Mouse (Mus musculus): ENCODE data around the gene Cc2d1a.

Cc2d1a gene

GRCm38 (mm10) chr8:84184085-84185043 lies 36.6 kb upstream of the Cc2d1a start:
- no peak for DNase-seq (ENCODE audit: low read depth, low spot score)
- Histone ChIP-seq H3K36me3 (ENCODE audit: control insufficient read depth, insufficient read depth, low read length, poor library complexity, severe bottlenecking) (no peaks in the 10 kb centered on the region), H3K27me3 (ENCODE audit: control insufficient read depth, insufficient read depth, low read length, poor library complexity, severe bottlenecking) (no peaks in the 10 kb centered on the region)

DNA sequence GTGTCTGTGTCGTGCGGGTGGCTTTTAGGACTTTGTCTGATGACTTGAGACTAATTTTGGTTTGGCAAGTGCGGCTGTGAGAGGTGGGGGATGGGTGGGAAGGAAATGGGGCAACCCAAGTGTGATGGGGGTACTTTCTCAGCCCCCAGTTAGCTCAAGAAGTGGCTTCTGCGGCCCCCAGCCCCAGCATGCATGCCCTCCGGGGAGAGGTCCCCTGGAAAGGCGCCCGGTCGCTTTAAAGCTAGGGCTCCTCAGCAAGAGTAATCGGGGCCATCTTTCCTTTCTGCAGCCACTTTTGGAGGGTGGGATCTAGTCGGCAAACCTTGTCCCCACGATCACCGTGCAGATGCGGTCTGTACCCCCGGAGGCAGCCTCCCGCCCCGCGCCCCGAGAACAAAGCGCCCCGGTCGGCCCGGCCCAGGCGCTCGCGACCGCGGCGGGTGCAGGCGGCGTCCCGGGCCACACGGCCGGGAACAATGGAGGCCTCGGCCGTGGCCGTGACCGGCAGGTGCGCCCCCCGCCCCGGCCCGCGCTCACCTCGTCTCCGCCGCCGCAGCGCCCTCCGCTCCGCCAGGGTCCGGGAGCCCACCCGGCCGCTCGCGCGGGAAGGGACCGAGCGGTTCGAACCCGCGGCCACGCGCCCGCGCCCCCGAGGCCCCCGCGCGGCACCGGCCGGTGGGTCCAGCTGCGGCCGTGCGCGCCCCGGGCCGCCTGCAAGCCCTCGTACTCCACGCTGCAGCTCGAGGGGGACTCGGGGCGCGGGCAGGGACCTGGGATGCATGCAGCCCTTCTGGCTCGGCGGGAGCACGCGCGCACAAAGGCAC lies 35.7 kb upstream of the Cc2d1a start:
- no peak for DNase-seq (ENCODE audit: low read depth, low spot score)

GRCm38 (mm10) chr8:84182833-84183232 lies 35.1 kb upstream of the Cc2d1a start:
- Histone ChIP-seq H3K36me3 (ENCODE audit: control insufficient read depth, insufficient read depth, low read length, poor library complexity, severe bottlenecking) (no peaks in the 10 kb centered on the region), H3K27me3 (ENCODE audit: control insufficient read depth, insufficient read depth, low read length, poor library complexity, severe bottlenecking) (no peaks in the 10 kb centered on the region)
- no peak for DNase-seq (ENCODE audit: low read depth, low spot score)

More for the DNA sequence above, 35.7 kb upstream of the Cc2d1a start:
- Histone ChIP-seq H3K36me3 (ENCODE audit: control insufficient read depth, insufficient read depth, low read length, poor library complexity, severe bottlenecking) (no peaks in the 10 kb centered on the region), H3K27me3 (ENCODE audit: control insufficient read depth, insufficient read depth, low read length, poor library complexity, severe bottlenecking) (no peaks in the 10 kb centered on the region)

GRCm38 (mm10) chr8:84180530-84181190 lies 32.9 kb upstream of the Cc2d1a start:
- no peaks in the 10 kb centered on the region for H3K36me3 ChIP-seq (ENCODE audit: control insufficient read depth, insufficient read depth, low read length, poor library complexity, severe bottlenecking)
- H3K27me3 ChIP-seq (ENCODE audit: control insufficient read depth, insufficient read depth, low read length, poor library complexity, severe bottlenecking), result no peaks in the 10 kb centered on the region
- no peak for DNase-seq (ENCODE audit: low read depth, low spot score)

DNA sequence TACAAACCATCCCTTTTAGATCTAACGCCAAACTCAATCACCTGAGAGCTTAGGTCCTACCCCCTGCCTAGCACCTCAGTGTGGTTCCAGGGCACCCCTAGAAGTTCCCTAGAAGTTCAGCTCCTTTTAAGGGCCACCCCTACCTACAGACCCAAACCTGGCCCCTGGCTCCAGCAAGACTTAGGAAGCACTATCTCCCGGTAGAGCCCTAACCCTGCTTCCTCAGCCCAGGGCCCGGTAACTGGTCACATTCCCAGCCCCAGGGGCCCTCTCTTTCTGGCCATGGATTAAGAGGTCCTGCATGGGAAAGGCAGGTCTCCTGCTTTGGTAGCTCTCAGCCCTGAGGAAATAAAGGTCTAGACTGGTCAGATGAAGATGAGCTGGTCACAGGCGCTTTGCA lies 32.2 kb upstream of the Cc2d1a start:
- H3K27me3 ChIP-seq (ENCODE audit: control insufficient read depth, insufficient read depth, low read length, poor library complexity, severe bottlenecking), result no peaks in the 10 kb centered on the region
- no peak for DNase-seq (ENCODE audit: low read depth, low spot score)
- H3K36me3 ChIP-seq (ENCODE audit: control insufficient read depth, insufficient read depth, low read length, poor library complexity, severe bottlenecking), result no peaks in the 10 kb centered on the region

- DNase-seq (ENCODE audit: low read depth, low spot score), result no peak
- H3K27me3 ChIP-seq (ENCODE audit: control insufficient read depth, insufficient read depth, low read length, poor library complexity, severe bottlenecking), result no peaks in the 10 kb centered on the region
- no peaks in the 10 kb centered on the region for H3K36me3 ChIP-seq (ENCODE audit: control insufficient read depth, insufficient read depth, low read length, poor library complexity, severe bottlenecking)
These were observed 30.9 kb upstream of the Cc2d1a start for GRCm38 (mm10) chr8:84178592-84178991.

- Histone ChIP-seq H3K27me3 (ENCODE audit: control insufficient read depth, insufficient read depth, low read length, poor library complexity, severe bottlenecking) (no peaks in the 10 kb centered on the region), H3K36me3 (ENCODE audit: control insufficient read depth, insufficient read depth, low read length, poor library complexity, severe bottlenecking) (no peaks in the 10 kb centered on the region)
- DNase-seq (ENCODE audit: low read depth, low spot score), result no peak
These were observed 29.7 kb upstream of the Cc2d1a start for GRCm38 (mm10) chr8:84177405-84177804.

GRCm38 (mm10) chr8:84176560-84176959 lies 28.8 kb upstream of the Cc2d1a start:
- H3K36me3 ChIP-seq (ENCODE audit: control insufficient read depth, insufficient read depth, low read length, poor library complexity, severe bottlenecking), result no peaks in the 10 kb centered on the region
- DNase-seq (ENCODE audit: low read depth, low spot score), result no peak
- H3K27me3 ChIP-seq (ENCODE audit: control insufficient read depth, insufficient read depth, low read length, poor library complexity, severe bottlenecking), result no peaks in the 10 kb centered on the region

DNA sequence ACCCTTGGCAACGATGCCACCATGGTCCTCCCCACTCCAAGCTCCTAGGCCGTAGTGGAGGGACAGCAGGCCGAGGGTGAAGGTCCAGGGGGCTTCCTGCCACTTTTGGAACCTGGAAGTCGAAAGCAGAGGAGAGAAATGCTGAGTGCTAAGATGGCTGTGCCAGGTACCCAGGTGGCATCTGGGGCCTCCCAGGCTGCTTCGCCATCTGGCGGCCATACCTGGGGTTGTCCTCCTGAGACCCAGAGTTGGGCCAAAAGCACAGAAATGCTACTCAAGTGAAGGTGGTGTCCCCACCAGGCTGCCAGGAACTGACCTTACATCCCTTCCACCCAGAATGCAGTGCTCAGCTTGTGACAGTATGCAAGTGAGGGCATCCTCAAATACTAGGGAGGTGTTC lies 26.1 kb upstream of the Cc2d1a start:
- Histone ChIP-seq H3K36me3 (ENCODE audit: control insufficient read depth, insufficient read depth, low read length, poor library complexity, severe bottlenecking) (no peaks in the 10 kb centered on the region), H3K27me3 (ENCODE audit: control insufficient read depth, insufficient read depth, low read length, poor library complexity, severe bottlenecking) (no peaks in the 10 kb centered on the region)
- DNase-seq (ENCODE audit: low read depth, low spot score), result peak; percentile 60

DNA sequence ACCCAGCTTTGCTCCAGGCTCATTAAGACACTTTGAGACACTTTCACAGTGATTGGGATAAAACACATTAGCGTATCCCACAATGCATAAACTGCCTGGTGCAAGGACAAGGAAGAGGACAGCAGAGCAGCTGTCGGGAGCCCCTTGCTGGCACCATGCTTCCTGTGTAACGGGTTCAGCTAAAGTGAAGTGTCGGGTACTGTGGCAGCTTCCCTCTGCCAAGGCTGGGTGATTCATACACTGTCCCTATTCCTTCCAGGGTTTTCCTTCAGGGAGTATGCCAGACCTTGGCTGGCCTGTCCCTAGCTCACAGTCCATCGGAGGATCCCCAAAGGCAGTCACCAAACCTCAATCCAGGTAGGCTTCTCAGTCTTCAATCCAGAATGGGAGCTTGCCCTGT lies 22.4 kb upstream of the Cc2d1a start:
- Histone ChIP-seq H3K36me3 (ENCODE audit: control insufficient read depth, insufficient read depth, low read length, poor library complexity, severe bottlenecking) (no peaks in the 10 kb centered on the region), H3K27me3 (ENCODE audit: control insufficient read depth, insufficient read depth, low read length, poor library complexity, severe bottlenecking) (no peaks in the 10 kb centered on the region)
- no peak for DNase-seq (ENCODE audit: low read depth, low spot score)

- no peak for DNase-seq (ENCODE audit: low read depth, low spot score)
- Histone ChIP-seq H3K36me3 (ENCODE audit: control insufficient read depth, insufficient read depth, low read length, poor library complexity, severe bottlenecking) (no peaks in the 10 kb centered on the region), H3K27me3 (ENCODE audit: control insufficient read depth, insufficient read depth, low read length, poor library complexity, severe bottlenecking) (no peaks in the 10 kb centered on the region)
These were observed 20.0 kb upstream of the Cc2d1a start for GRCm38 (mm10) chr8:84167696-84168095.

GRCm38 (mm10) chr8:84157620-84158019 lies 9.9 kb upstream of the Cc2d1a start:
- DNase-seq (ENCODE audit: low read depth, low spot score), result no peak
- Histone ChIP-seq H3K36me3 (ENCODE audit: control insufficient read depth, insufficient read depth, low read length, poor library complexity, severe bottlenecking) (no peaks in the 10 kb centered on the region), H3K27me3 (ENCODE audit: control insufficient read depth, insufficient read depth, low read length, poor library complexity, severe bottlenecking) (no peaks in the 10 kb centered on the region)

GRCm38 (mm10) chr8:84149181-84149580 lies 1.4 kb upstream of the Cc2d1a start:
- H3K27me3 ChIP-seq (ENCODE audit: control insufficient read depth, insufficient read depth, low read length, poor library complexity, severe bottlenecking), result no peaks in the 10 kb centered on the region
- no peak for DNase-seq (ENCODE audit: low read depth, low spot score)
- no peaks in the 10 kb centered on the region; the same call in 1 of the 2 replicates for H3K36me3 ChIP-seq (ENCODE audit: control insufficient read depth, insufficient read depth, low read length, poor library complexity, severe bottlenecking)

DNA sequence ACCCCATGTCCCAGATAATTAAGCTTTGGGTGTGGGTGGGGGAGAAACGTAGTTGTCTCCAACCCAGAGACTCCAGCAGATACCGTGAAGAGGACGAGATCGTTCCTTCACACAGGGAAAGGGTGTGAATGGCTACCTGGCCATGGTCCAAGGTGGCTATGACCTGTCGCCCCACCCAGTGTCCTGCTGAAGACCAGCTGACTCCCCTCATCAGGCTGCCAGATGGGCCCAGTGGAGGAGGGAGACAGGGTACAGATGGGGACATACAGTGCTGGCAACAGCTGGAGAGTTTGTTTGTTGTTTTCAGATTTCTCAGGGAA lies 755 bp upstream of the Cc2d1a start:
- no peaks in the 10 kb centered on the region for H3K27me3 ChIP-seq (ENCODE audit: control insufficient read depth, insufficient read depth, low read length, poor library complexity, severe bottlenecking)
- peak; percentile 8 for DNase-seq (ENCODE audit: low read depth, low spot score)
- no peaks in the 10 kb centered on the region; the same call in 1 of the 2 replicates for H3K36me3 ChIP-seq (ENCODE audit: control insufficient read depth, insufficient read depth, low read length, poor library complexity, severe bottlenecking)

GRCm38 (mm10) chr8:84147324-84147766 lies 391 bp downstream of the Cc2d1a start:
- DNase-seq (ENCODE audit: low read depth, low spot score), result no peak
- Histone ChIP-seq H3K36me3 (ENCODE audit: control insufficient read depth, insufficient read depth, low read length, poor library complexity, severe bottlenecking) (peaks cover 2% of the 10 kb centered on the region), H3K27me3 (ENCODE audit: control insufficient read depth, insufficient read depth, low read length, poor library complexity, severe bottlenecking) (no peaks in the 10 kb centered on the region)

Measured in splenic B cell, adult 2 months (primary cell).